Comparison of ENCODE assay signal across 9 mouse cellular contexts in genomic region chr8:84711312-84711711, GRCm38 (mm10). TPM values are rescaled to one million over a fixed set of nuclear protein-coding genes. Genes with fewer than 3 reads are reported as not detected.
A peak's percentile ranks its signal among the peaks of the same experiment; 100 is the strongest.
DNase-seq lines count a peak whose midpoint lies in the region; ATAC-seq and TF ChIP-seq lines count a peak whose summit lies in the region.
"Had no signal": no experiment of that assay in that cellular context is flagged by ENCODE, and none has a peak within 500 bp of the region (broad histone marks: within the 10 kb centered on the region; RNA-seq: fewer than 3 reads in every experiment).

No protein-coding gene starts in this region.

- H3K9me3 ChIP-seq in heart, embryonic 13.5 days = no peaks in the 10 kb centered on the region
- no peaks in the 10 kb centered on the region for H3K9me3 ChIP-seq in embryonic facial prominence, embryonic 10.5 days
- no peaks in the 10 kb centered on the region for H3K9me3 ChIP-seq in heart, postnatal 0 days (replicated peaks; ENCODE audit: control insufficient read depth, low read length)

- peak overlapping the region; percentile 41 for H3K9ac ChIP-seq in heart, embryonic 13.5 days
- no peak overlapping the region for H3K9ac ChIP-seq in heart, postnatal 0 days (replicated peaks; ENCODE audit: low read depth, low read length)

- H3K27ac ChIP-seq in heart, embryonic 13.5 days (replicated peaks) = peak overlapping the region; percentile 95
- peak overlapping the region; percentile 84 for H3K27ac ChIP-seq in embryonic facial prominence, embryonic 10.5 days (replicated peaks)
- peak overlapping the region; percentile 81 for H3K27ac ChIP-seq in heart, postnatal 0 days (ENCODE audit: low read depth)
- no peak overlapping the region for H3K27ac ChIP-seq in thymus, adult 2 months (ENCODE audit: control insufficient read depth, insufficient read depth, low read length)

- peaks cover 19% of the 10 kb centered on the region for H3K36me3 ChIP-seq in heart, embryonic 13.5 days
- H3K36me3 ChIP-seq in embryonic facial prominence, embryonic 10.5 days (replicated peaks) = no peaks in the 10 kb centered on the region
- peaks cover 4% of the 10 kb centered on the region for H3K36me3 ChIP-seq in heart, postnatal 0 days (replicated peaks; ENCODE audit: control insufficient read depth, insufficient read depth, low read length)
- H3K36me3 ChIP-seq in thymus, adult 2 months (ENCODE audit: control insufficient read depth, insufficient read depth, low read length) = no peaks in the 10 kb centered on the region

- TF ChIP-seq POLR2A in thymus, adult 2 months (IDR thresholded peaks at IDR 0.05; ENCODE audit: control insufficient read depth, extremely low read depth, insufficient read depth, low read length, poor library complexity) = no peak

- no peak for TF ChIP-seq CTCF in heart, postnatal 0 days (IDR thresholded peaks at IDR 0.05; ENCODE audit: low read depth)
- TF ChIP-seq CTCF in thymus, adult 2 months (IDR thresholded peaks at IDR 0.05; ENCODE audit: borderline replicate concordance, control insufficient read depth, extremely low read depth, insufficient read depth, low read length, poor library complexity) = no peak

- no peak overlapping the region for H3K4me3 ChIP-seq in heart, embryonic 13.5 days
- 0 out of 2 replicates have a peak overlapping the region, but pooled peaks have one; percentile 3 for H3K4me3 ChIP-seq in embryonic facial prominence, embryonic 10.5 days
- H3K4me3 ChIP-seq in heart, postnatal 0 days (ENCODE audit: low read depth, low read length) = no peak overlapping the region
- H3K4me3 ChIP-seq in thymus, adult 2 months (ENCODE audit: control insufficient read depth, insufficient read depth, low read length) = no peak overlapping the region

- no peak for ATAC-seq in heart, embryonic 13.5 days (ENCODE audit: extremely low read depth, insufficient number of reproducible peaks, low FRiP score, low TSS enrichment)
- no peak for ATAC-seq in heart, postnatal 0 days (ENCODE audit: insufficient read depth, low read depth)
- ATAC-seq: CD4-positive, CD25-positive, alpha-beta regulatory T cell, adult 4 months had no signal

- no peak for DNase-seq in heart, postnatal 4 days
- DNase-seq in embryonic facial prominence, embryonic 10.5 days (ENCODE audit: low spot score) = no peak
- DNase-seq in heart, postnatal 0 days (ENCODE audit: low spot score) = no peak
- DNase-seq in lung, postnatal 10 days = peak; percentile 50
- no peak for DNase-seq in urinary bladder, postnatal 14 days (ENCODE audit: low spot score)
- DNase-seq in thymus, adult 2 months = no peak
- no peak for DNase-seq in B cell, adult 2 months

- peak overlapping the region; percentile 20; the same call in 1 of the 2 replicates for H3K4me2 ChIP-seq in heart, embryonic 13.5 days
- no peak overlapping the region for H3K4me2 ChIP-seq in heart, postnatal 0 days (ENCODE audit: low read depth, low read length)

- H3K4me1 ChIP-seq in heart, embryonic 13.5 days = peaks cover 87% of the 10 kb centered on the region
- peaks cover 74% of the 10 kb centered on the region for H3K4me1 ChIP-seq in embryonic facial prominence, embryonic 10.5 days
- 0 out of 2 replicates have a peak, but pooled peaks cover 4% of the 10 kb centered on the region for H3K4me1 ChIP-seq in heart, postnatal 0 days (ENCODE audit: control insufficient read depth, insufficient read depth)
- peaks cover 11% of the 10 kb centered on the region for H3K4me1 ChIP-seq in thymus, adult 2 months (replicated peaks; ENCODE audit: control insufficient read depth, insufficient read depth, low read length)

- no peak for TF ChIP-seq EP300 in heart, postnatal 0 days (IDR thresholded peaks at IDR 0.05; ENCODE audit: low read depth)

- H3K27me3 ChIP-seq in heart, embryonic 13.5 days (replicated peaks) = peaks cover 56% of the 10 kb centered on the region
- peaks cover 100% of the 10 kb centered on the region for H3K27me3 ChIP-seq in embryonic facial prominence, embryonic 10.5 days (replicated peaks; ENCODE audit: low read depth, poor library complexity, severe bottlenecking)
- H3K27me3 ChIP-seq in heart, postnatal 0 days (ENCODE audit: control insufficient read depth, insufficient read depth, low read length) = peaks cover 26% of the 10 kb centered on the region
- H3K27me3 ChIP-seq in thymus, adult 2 months (ENCODE audit: control insufficient read depth, insufficient read depth, low read length) = peaks cover 13% of the 10 kb centered on the region; the same call in 1 of the 2 replicates

- 42% methylated on average over 3 of the region's 3 CpGs for WGBS in heart, embryonic 13.5 days
- 45% methylated on average over 3 of the region's 3 CpGs for WGBS in embryonic facial prominence, embryonic 10.5 days
- WGBS in heart, postnatal 0 days = 58% methylated on average over 3 of the region's 3 CpGs
- 93% methylated on average over 3 of the region's 3 CpGs for WGBS in thymus, adult 2 months

RNA-seq across cellular contexts. Expression of gene Lyl1, which starts 10.1 kb away (rescaled TPM):
- 15.4 and 17.1 TPM in 2 replicates for polyA plus RNA-seq in heart, embryonic 13.5 days (2015; fragmentation: Nextera tagmentation; extraction: Ambion mirVana)
- total RNA-seq in heart, postnatal 4 days (2021) = 10 to 100 TPM in 1 of 2 experiments, 1 to 10 TPM in 1; 9.6 to 10.6 TPM
- polyA plus RNA-seq in embryonic facial prominence, embryonic 10.5 days (2016; fragmentation: Nextera tagmentation; extraction: Ambion mirVana) = 4.3 and 5.5 TPM in 2 replicates
- total RNA-seq in heart, postnatal 0 days (2014; rRNA removed; ENCODE audit: low replicate concordance) = 4.4 and 4.8 TPM in 2 replicates
- 8.7 and 9.8 TPM in 2 replicates for polyA plus RNA-seq in heart, postnatal 0 days (2015; fragmentation: Nextera tagmentation; extraction: Ambion mirVana)
- polyA plus RNA-seq in thymus, adult 2 months (2012; rRNA removed) = 7.1 and 7.5 TPM in 2 replicates

RNA-seq across cellular contexts. Expression of gene G430095P16Rik, which starts 11.5 kb away (rescaled TPM):
- polyA plus RNA-seq in heart, embryonic 13.5 days (2015; fragmentation: Nextera tagmentation; extraction: Ambion mirVana) = 7.8 and 8.9 TPM in 2 replicates
- total RNA-seq in heart, postnatal 4 days (2021) = 1 to 10 TPM; 1.1 to 1.3 TPM
- 1.6 and 3.6 TPM in 2 replicates for polyA plus RNA-seq in embryonic facial prominence, embryonic 10.5 days (2016; fragmentation: Nextera tagmentation; extraction: Ambion mirVana)
- 1.0 TPM in 1 of 2 replicates, not detected in the other for total RNA-seq in heart, postnatal 0 days (2014; rRNA removed; ENCODE audit: low replicate concordance)
- 3.0 and 3.1 TPM in 2 replicates for polyA plus RNA-seq in heart, postnatal 0 days (2015; fragmentation: Nextera tagmentation; extraction: Ambion mirVana)
- polyA plus RNA-seq in thymus, adult 2 months (2012; rRNA removed) = 1.8 and 2.6 TPM in 2 replicates

RNA-seq across cellular contexts. Expression of gene Nacc1, which starts 23.6 kb away (rescaled TPM):
- polyA plus RNA-seq in heart, embryonic 13.5 days (2015; fragmentation: Nextera tagmentation; extraction: Ambion mirVana) = 15.1 and 15.7 TPM in 2 replicates
- total RNA-seq in heart, postnatal 4 days (2021) = 10 to 100 TPM; 65.0 to 68.7 TPM
- polyA plus RNA-seq in embryonic facial prominence, embryonic 10.5 days (2016; fragmentation: Nextera tagmentation; extraction: Ambion mirVana) = 30.4 and 30.8 TPM in 2 replicates
- total RNA-seq in heart, postnatal 0 days (2014; rRNA removed; ENCODE audit: low replicate concordance) = 68.0 and 83.6 TPM in 2 replicates
- polyA plus RNA-seq in heart, postnatal 0 days (2015; fragmentation: Nextera tagmentation; extraction: Ambion mirVana) = 6.2 and 6.9 TPM in 2 replicates
- 155 and 182 TPM in 2 replicates for polyA plus RNA-seq in thymus, adult 2 months (2012; rRNA removed)

RNA-seq across cellular contexts. Expression of gene Trmt1, which starts 25.2 kb away (rescaled TPM):
- 47.6 and 51.6 TPM in 2 replicates for polyA plus RNA-seq in heart, embryonic 13.5 days (2015; fragmentation: Nextera tagmentation; extraction: Ambion mirVana)
- total RNA-seq in heart, postnatal 4 days (2021) = 10 to 100 TPM; 47.4 to 48.8 TPM
- polyA plus RNA-seq in embryonic facial prominence, embryonic 10.5 days (2016; fragmentation: Nextera tagmentation; extraction: Ambion mirVana) = 69.1 and 71.2 TPM in 2 replicates
- 98.3 and 116 TPM in 2 replicates for total RNA-seq in heart, postnatal 0 days (2014; rRNA removed; ENCODE audit: low replicate concordance)
- 28.4 and 29.5 TPM in 2 replicates for polyA plus RNA-seq in heart, postnatal 0 days (2015; fragmentation: Nextera tagmentation; extraction: Ambion mirVana)
- polyA plus RNA-seq in thymus, adult 2 months (2012; rRNA removed) = 169 and 181 TPM in 2 replicates

RNA-seq across cellular contexts. Expression of gene Ier2, which starts 48.7 kb away (rescaled TPM):
- polyA plus RNA-seq in heart, embryonic 13.5 days (2015; fragmentation: Nextera tagmentation; extraction: Ambion mirVana) = 43.0 and 44.8 TPM in 2 replicates
- total RNA-seq in heart, postnatal 4 days (2021) = 10 to 100 TPM; 33.3 to 35.5 TPM
- 140 and 148 TPM in 2 replicates for polyA plus RNA-seq in embryonic facial prominence, embryonic 10.5 days (2016; fragmentation: Nextera tagmentation; extraction: Ambion mirVana)
- 17.0 and 23.2 TPM in 2 replicates for total RNA-seq in heart, postnatal 0 days (2014; rRNA removed; ENCODE audit: low replicate concordance)
- polyA plus RNA-seq in heart, postnatal 0 days (2015; fragmentation: Nextera tagmentation; extraction: Ambion mirVana) = 33.3 and 38.3 TPM in 2 replicates
- 29.2 and 33.7 TPM in 2 replicates for polyA plus RNA-seq in thymus, adult 2 months (2012; rRNA removed)
